Mouse (Mus musculus) hindbrain, postnatal 0 days (tissue): ENCODE measurements around the gene Rbm28. TPM values are rescaled to one million over a fixed set of nuclear protein-coding genes. Genes with fewer than 3 reads are reported as not detected.

Experiments
- ATAC-seq: fragments of 200-750 bp; cut with Nextera tagmentation; 2 replicates; pipeline ENCODE4 v1.8.0; 2017; ENCODE audit warnings: mild to moderate bottlenecking, moderate TSS enrichment, moderate library complexity
- DNase-seq: peaks from one replicate; pipeline ENCODE4 v3.0.0-alpha.2; 2015; ENCODE audit warnings: low spot score
- H3K27ac ChIP-seq: fragments of 300-500 bp; sonication (generic); 2 replicates; pipeline ENCODE4 v1.5.1; 2014; ENCODE audit warnings: mild to moderate bottlenecking
- H3K27me3 ChIP-seq: fragments of 300-500 bp; sonication (generic); 2 replicates; pipeline ENCODE4 v1.6.1; 2014; ENCODE audit warnings: low read length, mixed read lengths; ENCODE audit not compliant: insufficient read depth
- H3K36me3 ChIP-seq: fragments of 300-500 bp; sonication (generic); 2 replicates; pipeline ENCODE4 v1.6.1; 2014; ENCODE audit warnings: low read length, mixed read lengths; ENCODE audit not compliant: insufficient read depth
- H3K4me1 ChIP-seq: fragments of 300-500 bp; sonication (generic); 2 replicates; pipeline ENCODE4 v1.6.1; 2014; ENCODE audit warnings: antibody characterized with exemption, low read length, mixed read lengths; ENCODE audit not compliant: insufficient read depth
- H3K4me2 ChIP-seq: fragments of 300-500 bp; sonication (generic); 2 replicates; pipeline ENCODE4 v1.6.1; 2014; ENCODE audit warnings: low read depth, mild to moderate bottlenecking, low read length, moderate library complexity, mixed read lengths
- H3K4me3 ChIP-seq: fragments of 300-500 bp; sonication (generic); 2 replicates; pipeline ENCODE4 v1.5.1; 2014; ENCODE audit warnings: low read length
- H3K9ac ChIP-seq: fragments of 300-500 bp; sonication (generic); replicated peaks from 2 replicates; pipeline ENCODE4 v1.6.1; 2014; ENCODE audit warnings: mild to moderate bottlenecking, low read length, moderate library complexity, mixed read lengths
- H3K9me3 ChIP-seq: fragments of 300-500 bp; sonication (generic); 2 replicates; pipeline ENCODE4 v1.6.1; 2016; ENCODE audit warnings: low read length, mixed read lengths
- CTCF ChIP-seq: IDR thresholded peaks from 2 replicates; pipeline ENCODE4 v1.5.1; 2016; ENCODE audit warnings: antibody characterized with exemption, control low read depth, low read depth
- WGBS: fragments of 180-500 bp; shearing (Covaris S2); extraction: QIAGEN DNeasy Blood & Tissue Kit; methylation state at CpG from one replicate; pipeline ENCODE4 v1.1.7; 2014; 5-methylcytosine and 5-hydroxymethylcytosine counted together
- polyA plus RNA-seq: library from polyadenylated mRNA; unstranded; fragments of >200 nt; fragmentation: Nextera tagmentation; extraction: Ambion mirVana; gene quantifications from 2 replicates; pipeline ENCODE4 v1.2.1, GENCODE M21; 2015
- total RNA-seq: library from RNA; depleted of rRNA; stranded (reverse); fragments of >200 nt; gene quantifications from 2 replicates; pipeline ENCODE4 v1.2.3, GENCODE M21; 2014

Rbm28 gene
- total and polyA plus RNA-seq, 2 experiments from 2014 or later: 16.3 to 18.8 TPM

GRCm38 (mm10) chr6:29208178-29208577, 43.4 kb upstream of the Rbm28 start:
- peaks cover 23% of the 10 kb centered on the region; the same call in 1 of the 2 replicates for H3K36me3 ChIP-seq
- DNase-seq (no peak), ATAC-seq (no peak)
- H3K4me1 ChIP-seq: peaks cover 8% of the 10 kb centered on the region
- H3K27me3 ChIP-seq: no peaks in the 10 kb centered on the region
- H3K4me2 ChIP-seq: no peak overlapping the region
- H3K27ac ChIP-seq: no peak overlapping the region
- no peak overlapping the region for H3K4me3 ChIP-seq
- TF ChIP-seq CTCF: no peak
- H3K9ac ChIP-seq: no peak overlapping the region
- 73% methylated on average over 5 of the region's 5 CpGs for WGBS
- H3K9me3 ChIP-seq: no peaks in the 10 kb centered on the region

DNA sequence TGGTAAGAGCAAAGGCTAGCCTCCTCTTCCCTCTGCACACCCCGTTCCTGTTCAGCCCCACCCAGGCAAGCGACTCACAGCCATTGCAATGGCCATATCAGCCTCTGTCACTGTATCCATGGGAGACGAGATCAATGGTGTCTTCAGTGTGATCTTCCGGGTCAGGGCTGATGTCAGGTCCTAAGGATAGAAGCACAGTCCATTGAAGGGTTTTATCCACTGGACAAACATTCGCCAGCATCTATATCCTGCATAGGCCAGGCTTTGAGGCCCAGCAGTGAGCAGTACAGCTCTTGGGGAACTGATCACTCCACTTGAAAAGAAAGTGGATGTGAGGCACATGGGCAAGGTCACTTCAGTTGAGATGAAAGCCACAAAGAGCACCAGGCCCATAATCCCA, 42.2 kb upstream of the Rbm28 start:
- no peaks in the 10 kb centered on the region for H3K9me3 ChIP-seq
- ATAC-seq (no peak), DNase-seq (no peak)
- no peak overlapping the region for H3K4me3 ChIP-seq
- no peaks in the 10 kb centered on the region for H3K27me3 ChIP-seq
- no peak overlapping the region for H3K27ac ChIP-seq
- TF ChIP-seq CTCF: no peak
- H3K4me1 ChIP-seq: peaks cover 8% of the 10 kb centered on the region
- peaks cover 34% of the 10 kb centered on the region for H3K36me3 ChIP-seq
- WGBS: 91% methylated on average over 5 of the region's 5 CpGs
- H3K4me2 ChIP-seq: no peak overlapping the region
- no peak overlapping the region for H3K9ac ChIP-seq

DNA sequence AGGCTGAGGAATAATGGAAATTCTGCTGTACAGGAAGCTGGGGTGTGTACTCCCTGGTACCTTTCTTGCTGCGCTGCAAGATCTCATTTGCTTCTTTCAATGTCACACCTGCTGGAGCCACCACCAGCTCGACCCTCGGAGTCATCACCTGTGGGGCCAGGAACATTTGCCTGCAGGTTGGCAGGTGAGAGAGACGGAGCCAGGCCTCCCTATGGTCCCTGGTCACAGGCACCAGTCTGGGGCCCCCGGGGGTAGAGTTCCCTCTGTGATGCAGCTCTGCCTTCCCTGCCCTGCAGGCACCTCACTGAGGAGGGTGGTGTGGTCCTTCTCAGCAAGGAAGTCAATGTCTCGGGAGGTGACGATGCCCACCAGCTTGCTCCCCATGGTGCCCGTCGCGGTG, 41.2 kb upstream of the Rbm28 start:
- Histone ChIP-seq H3K36me3 (peaks cover 34% of the 10 kb centered on the region), H3K9me3 (no peaks in the 10 kb centered on the region), H3K4me3 (no peak overlapping the region), H3K27me3 (no peaks in the 10 kb centered on the region), H3K9ac (no peak overlapping the region), H3K4me1 (peaks cover under 1% of the 10 kb centered on the region; the same call in 1 of the 2 replicates), H3K27ac (no peak overlapping the region), H3K4me2 (no peak overlapping the region)
- 97% methylated on average over 10 of the region's 10 CpGs for whole genome bisulfite sequencing
- DNase-seq (no peak), ATAC-seq (no peak)
- TF ChIP-seq CTCF: no peak

GRCm38 (mm10) chr6:29204932-29205614, 40.3 kb upstream of the Rbm28 start:
- Histone ChIP-seq H3K4me1 (no peaks in the 10 kb centered on the region), H3K36me3 (peaks cover 34% of the 10 kb centered on the region), H3K27me3 (no peaks in the 10 kb centered on the region), H3K9ac (no peak overlapping the region; the same call in 1 of the 2 replicates), H3K4me3 (no peak overlapping the region), H3K4me2 (no peak overlapping the region), H3K27ac (no peak overlapping the region), H3K9me3 (no peaks in the 10 kb centered on the region)
- 57% methylated on average over 15 of the region's 15 CpGs for WGBS
- peak; percentile 98 for TF ChIP-seq CTCF
- DNase-seq: peak; percentile 79
- peak; percentile 58 for ATAC-seq

DNA sequence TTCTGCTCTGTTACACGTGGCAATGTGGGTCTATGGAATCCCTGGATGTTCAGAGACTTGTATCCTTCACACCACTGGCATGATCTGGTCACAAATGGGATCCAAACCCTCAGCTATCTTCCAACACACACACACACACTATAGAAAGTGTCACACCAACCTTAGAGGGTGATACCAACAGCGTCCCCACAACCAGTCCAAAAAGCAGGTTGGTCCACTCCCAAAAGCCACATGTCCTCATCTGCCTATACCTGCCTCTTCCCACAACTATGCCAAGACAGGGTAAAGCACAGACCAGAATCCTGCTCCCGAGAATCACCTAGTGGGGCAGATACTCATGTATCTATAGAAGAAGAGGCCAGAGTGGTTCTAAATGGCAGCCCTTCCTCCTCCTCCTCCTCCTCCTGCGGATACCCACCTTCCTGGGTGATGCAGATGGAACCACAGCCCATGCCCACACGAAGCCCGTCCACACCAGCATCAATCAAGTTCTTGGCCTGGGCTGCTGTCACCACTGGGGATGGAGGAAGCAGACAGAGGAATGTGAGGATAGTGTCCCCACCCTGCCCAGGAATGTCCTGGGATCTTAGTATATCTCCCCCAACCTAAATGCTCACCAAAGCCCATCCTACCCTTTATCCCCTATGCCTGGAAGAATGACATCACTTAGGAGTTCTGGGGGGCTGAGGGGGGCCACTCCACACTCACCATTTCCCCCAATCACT, 39.2 kb upstream of the Rbm28 start:
- no peak for TF ChIP-seq CTCF

DNA sequence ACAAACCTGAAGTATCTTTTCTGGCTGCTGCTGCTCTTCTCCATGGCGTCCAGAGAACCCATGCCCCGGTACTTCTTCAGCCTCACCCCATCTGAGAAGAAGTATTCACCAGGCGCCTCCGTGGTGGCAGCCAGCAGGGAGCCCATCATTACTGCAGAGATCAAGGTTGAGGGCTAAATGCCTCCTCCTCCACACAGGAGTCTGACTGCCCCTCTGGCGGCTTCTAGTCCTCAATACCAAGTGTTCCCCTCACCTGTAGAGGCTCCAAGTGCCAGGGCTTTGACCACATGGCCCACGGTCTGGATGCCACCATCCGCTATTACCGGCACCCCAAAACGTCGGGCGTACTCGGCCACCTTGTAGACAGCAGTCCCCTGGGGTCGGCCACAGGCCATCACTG, 38.3 kb upstream of the Rbm28 start:
- H3K4me2 ChIP-seq: no peak overlapping the region
- no peak for ATAC-seq
- WGBS: 91% methylated on average over 13 of the region's 13 CpGs
- no peaks in the 10 kb centered on the region for H3K9me3 ChIP-seq
- 0 out of 2 replicates have a peak, but pooled peaks cover 3% of the 10 kb centered on the region for H3K4me1 ChIP-seq
- no peak overlapping the region for H3K27ac ChIP-seq
- no peaks in the 10 kb centered on the region for H3K27me3 ChIP-seq
- H3K4me3 ChIP-seq: no peak overlapping the region
- no peak overlapping the region for H3K9ac ChIP-seq
- no peak for DNase-seq
- H3K36me3 ChIP-seq: peaks cover 34% of the 10 kb centered on the region
- TF ChIP-seq CTCF: no peak

More for the DNA sequence above, 39.2 kb upstream of the Rbm28 start:
- DNase-seq: no peak
- no peak overlapping the region for H3K27ac ChIP-seq
- no peak for ATAC-seq
- WGBS: 84% methylated on average over 6 of the region's 6 CpGs
- H3K36me3 ChIP-seq: peaks cover 34% of the 10 kb centered on the region
- H3K4me3 ChIP-seq: no peak overlapping the region
- H3K4me1 ChIP-seq: no peaks in the 10 kb centered on the region
- H3K4me2 ChIP-seq: no peak overlapping the region
- H3K27me3 ChIP-seq: no peaks in the 10 kb centered on the region
- H3K9ac ChIP-seq: no peak overlapping the region
- H3K9me3 ChIP-seq: no peaks in the 10 kb centered on the region

DNA sequence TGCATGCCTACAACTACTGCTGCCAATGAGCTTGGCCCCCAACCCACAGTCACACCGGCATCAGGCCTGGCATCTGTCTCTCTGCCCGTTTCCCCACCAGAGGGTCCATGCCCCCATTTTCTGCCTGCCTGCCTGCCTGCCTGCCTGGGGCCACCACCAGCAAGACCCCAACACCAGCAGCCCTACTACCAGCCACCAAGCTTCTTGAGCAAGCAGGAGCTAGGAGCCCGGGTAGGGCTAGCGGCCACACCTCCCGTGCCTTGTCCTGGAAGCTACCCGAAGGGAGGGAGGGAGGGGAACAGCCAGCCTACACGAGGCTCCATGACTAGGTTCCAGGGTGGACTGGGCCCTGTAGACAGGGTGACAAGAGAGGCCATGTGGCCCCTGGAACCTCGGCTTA, 37.2 kb upstream of the Rbm28 start:
- Histone ChIP-seq H3K27ac (no peak overlapping the region), H3K9ac (no peak overlapping the region), H3K4me3 (no peak overlapping the region), H3K4me2 (no peak overlapping the region), H3K36me3 (peaks cover 34% of the 10 kb centered on the region), H3K27me3 (no peaks in the 10 kb centered on the region), H3K4me1 (0 out of 2 replicates have a peak, but pooled peaks cover 5% of the 10 kb centered on the region), H3K9me3 (no peaks in the 10 kb centered on the region)
- 81% methylated on average over 8 of the region's 8 CpGs for WGBS
- no peak for DNase-seq
- TF ChIP-seq CTCF: no peak
- ATAC-seq: no peak
